ENCODE assay signal across 30 mouse cellular contexts in genomic region chr5:127256947-127257610, GRCm38 (mm10). TPM values are rescaled to one million over a fixed set of nuclear protein-coding genes. Genes with fewer than 3 reads are reported as not detected.
DNase-seq lines count a peak whose midpoint lies in the region; ATAC-seq and TF ChIP-seq lines count a peak whose summit lies in the region.
"Had no signal": no experiment of that assay in that cellular context is flagged by ENCODE, and none has a peak within 500 bp of the region (broad histone marks: within the 10 kb centered on the region; RNA-seq: fewer than 3 reads in every experiment).

No protein-coding gene starts in this region.

- no peak overlapping the region for H3K4me3 ChIP-seq in forebrain, postnatal 0 days (ENCODE audit: low read depth, low read length)
- H3K4me3 ChIP-seq in forebrain, embryonic 16.5 days (replicated peaks; ENCODE audit: low read length): no peak overlapping the region
- H3K4me3 ChIP-seq in midbrain, postnatal 0 days (ENCODE audit: low read depth, low read length): no peak overlapping the region
- no peak overlapping the region for H3K4me3 ChIP-seq in midbrain, embryonic 10.5 days
- no peak overlapping the region for H3K4me3 ChIP-seq in forebrain, embryonic 15.5 days
- H3K4me3 ChIP-seq: embryonic facial prominence, embryonic 13.5 days; erythroblast, embryonic 14.5 days; gastrocnemius, adult 2 months; heart, embryonic 10.5 days; limb, embryonic 13.5 days; liver, embryonic 12.5 days; midbrain, embryonic 12.5 days; neural tube, embryonic 13.5 days had no signal

- H3K27ac ChIP-seq in forebrain, postnatal 0 days (ENCODE audit: low read depth, low read length): no peak overlapping the region
- H3K27ac ChIP-seq in forebrain, embryonic 16.5 days (ENCODE audit: low read length): no peak overlapping the region
- H3K27ac ChIP-seq in midbrain, postnatal 0 days (ENCODE audit: low read depth, low read length): no peak overlapping the region
- H3K27ac ChIP-seq in midbrain, embryonic 10.5 days (replicated peaks): no peak overlapping the region
- H3K27ac ChIP-seq in forebrain, embryonic 15.5 days (replicated peaks): no peak overlapping the region
- H3K27ac ChIP-seq: embryonic facial prominence, embryonic 13.5 days; gastrocnemius, adult 2 months; heart, embryonic 10.5 days; limb, embryonic 13.5 days; liver, embryonic 12.5 days; midbrain, embryonic 12.5 days; neural tube, embryonic 13.5 days had no signal

- H3K4me2 ChIP-seq in forebrain, postnatal 0 days (ENCODE audit: low read depth): no peak overlapping the region
- no peak overlapping the region for H3K4me2 ChIP-seq in forebrain, embryonic 16.5 days (ENCODE audit: low read length)
- H3K4me2 ChIP-seq in midbrain, postnatal 0 days (ENCODE audit: low read depth, low read length, poor library complexity, severe bottlenecking): no peak overlapping the region
- no peak overlapping the region for H3K4me2 ChIP-seq in forebrain, embryonic 15.5 days (replicated peaks)
- H3K4me2 ChIP-seq: embryonic facial prominence, embryonic 13.5 days; limb, embryonic 13.5 days; liver, embryonic 12.5 days; midbrain, embryonic 12.5 days; neural tube, embryonic 13.5 days had no signal

- H3K36me3 ChIP-seq in forebrain, postnatal 0 days (ENCODE audit: insufficient read depth): no peaks in the 10 kb centered on the region
- no peaks in the 10 kb centered on the region for H3K36me3 ChIP-seq in forebrain, embryonic 16.5 days (ENCODE audit: control insufficient read depth, insufficient read depth)
- no peaks in the 10 kb centered on the region for H3K36me3 ChIP-seq in midbrain, postnatal 0 days (ENCODE audit: insufficient read depth, low read length)
- H3K36me3 ChIP-seq in midbrain, embryonic 10.5 days: peaks cover 71% of the 10 kb centered on the region
- H3K36me3 ChIP-seq in forebrain, embryonic 15.5 days: no peaks in the 10 kb centered on the region
- H3K36me3 ChIP-seq: G1E; heart, embryonic 10.5 days; limb, embryonic 13.5 days; liver, embryonic 12.5 days; neural tube, embryonic 13.5 days had no signal

- no peak for ATAC-seq in forebrain, postnatal 0 days
- ATAC-seq in forebrain, embryonic 16.5 days: no peak
- ATAC-seq in midbrain, postnatal 0 days (ENCODE audit: low FRiP score): no peak
- ATAC-seq in forebrain, embryonic 15.5 days (replicated peaks): no peak
- ATAC-seq: hindbrain, embryonic 16.5 days; intestine, embryonic 16.5 days; liver, embryonic 12.5 days had no signal

- H3K9ac ChIP-seq in forebrain, postnatal 0 days: no peak overlapping the region
- H3K9ac ChIP-seq in forebrain, embryonic 16.5 days (replicated peaks; ENCODE audit: low read depth, low read length): no peak overlapping the region
- H3K9ac ChIP-seq in midbrain, postnatal 0 days (replicated peaks; ENCODE audit: low read length, poor library complexity, severe bottlenecking): no peak overlapping the region
- no peak overlapping the region for H3K9ac ChIP-seq in forebrain, embryonic 15.5 days (replicated peaks)
- H3K9ac ChIP-seq: embryonic facial prominence, embryonic 13.5 days; limb, embryonic 13.5 days; liver, embryonic 12.5 days; midbrain, embryonic 12.5 days; neural tube, embryonic 13.5 days had no signal

- no peaks in the 10 kb centered on the region for H3K27me3 ChIP-seq in forebrain, postnatal 0 days (ENCODE audit: insufficient read depth, low read length)
- no peaks in the 10 kb centered on the region for H3K27me3 ChIP-seq in forebrain, embryonic 16.5 days (replicated peaks; ENCODE audit: control insufficient read depth, insufficient read depth, low read length)
- H3K27me3 ChIP-seq in midbrain, postnatal 0 days (ENCODE audit: insufficient read depth, low read length): no peaks in the 10 kb centered on the region
- no peaks in the 10 kb centered on the region for H3K27me3 ChIP-seq in midbrain, embryonic 10.5 days (ENCODE audit: low read depth, poor library complexity, severe bottlenecking)
- no peaks in the 10 kb centered on the region for H3K27me3 ChIP-seq in forebrain, embryonic 15.5 days
- H3K27me3 ChIP-seq: embryonic facial prominence, embryonic 13.5 days; limb, embryonic 13.5 days; liver, embryonic 12.5 days; midbrain, embryonic 12.5 days; neural tube, embryonic 13.5 days had no signal

- TF ChIP-seq CTCF in forebrain, postnatal 0 days (IDR thresholded peaks at IDR 0.05; ENCODE audit: low read depth): no peak
- peak; percentile 46 for TF ChIP-seq CTCF in midbrain, postnatal 0 days (IDR thresholded peaks at IDR 0.05)

- DNase-seq in forebrain, postnatal 0 days: peak; percentile 8
- peak; percentile 27 for DNase-seq in midbrain, postnatal 0 days (ENCODE audit: low spot score)
- DNase-seq in midbrain, embryonic 10.5 days (ENCODE audit: low spot score): no peak
- DNase-seq in cerebellum, adult 8-10 months: peak; percentile 59
- DNase-seq in cerebellum, postnatal 36 days: peak; percentile 42 to 64
- DNase-seq in right cerebral cortex, postnatal 14 days: no peak
- DNase-seq: adrenal gland, adult 2 months; gastrocnemius, adult 2 months; kidney, adult 9 months; kidney, postnatal 14 days; layer of hippocampus, postnatal 36 days; lung, adult 18-20 months; lung, postnatal 10 days; right cerebral cortex, postnatal 4 days; thymus, adult 2 months; thymus, postnatal 4 days had no signal

- no peaks in the 10 kb centered on the region for H3K9me3 ChIP-seq in forebrain, postnatal 0 days (ENCODE audit: low read length)
- no peaks in the 10 kb centered on the region for H3K9me3 ChIP-seq in forebrain, embryonic 16.5 days (ENCODE audit: control insufficient read depth, low read length)
- no peaks in the 10 kb centered on the region for H3K9me3 ChIP-seq in midbrain, postnatal 0 days (ENCODE audit: low read length)
- peaks cover 21% of the 10 kb centered on the region for H3K9me3 ChIP-seq in midbrain, embryonic 10.5 days (replicated peaks)
- no peaks in the 10 kb centered on the region for H3K9me3 ChIP-seq in forebrain, embryonic 15.5 days
- H3K9me3 ChIP-seq: embryonic facial prominence, embryonic 13.5 days; limb, embryonic 13.5 days; liver, embryonic 12.5 days; midbrain, embryonic 12.5 days; neural tube, embryonic 13.5 days had no signal

- no peaks in the 10 kb centered on the region for H3K4me1 ChIP-seq in forebrain, postnatal 0 days (ENCODE audit: insufficient read depth)
- H3K4me1 ChIP-seq in forebrain, embryonic 16.5 days (replicated peaks; ENCODE audit: control insufficient read depth, insufficient read depth, low read length): no peaks in the 10 kb centered on the region
- no peaks in the 10 kb centered on the region for H3K4me1 ChIP-seq in midbrain, postnatal 0 days (ENCODE audit: insufficient read depth, low read length)
- no peaks in the 10 kb centered on the region for H3K4me1 ChIP-seq in midbrain, embryonic 10.5 days
- no peaks in the 10 kb centered on the region for H3K4me1 ChIP-seq in forebrain, embryonic 15.5 days
- H3K4me1 ChIP-seq: heart, embryonic 10.5 days; liver, embryonic 12.5 days; midbrain, embryonic 12.5 days had no signal

- 59% methylated on average over 11 of the region's 11 CpGs for WGBS in forebrain, postnatal 0 days
- WGBS in forebrain, embryonic 16.5 days: 65% methylated on average over 11 of the region's 11 CpGs
- WGBS in midbrain, postnatal 0 days: 54% methylated on average over 11 of the region's 11 CpGs
- 81% methylated on average over 11 of the region's 11 CpGs for WGBS in midbrain, embryonic 10.5 days
- 62% methylated on average over 11 of the region's 11 CpGs for WGBS in forebrain, embryonic 15.5 days

RNA-seq across cellular contexts. Expression of gene Tmem132c, which starts 15.5 kb away (rescaled TPM):
- 18.9 and 25.6 TPM in 2 replicates for total RNA-seq in forebrain, postnatal 0 days (2014; rRNA removed)
- 5.2 and 7.5 TPM in 2 replicates for polyA plus RNA-seq in forebrain, postnatal 0 days (2015; fragmentation: Nextera tagmentation; extraction: Ambion mirVana)
- 4.8 and 5.9 TPM in 2 replicates for polyA plus RNA-seq in forebrain, embryonic 16.5 days (2015; fragmentation: Nextera tagmentation; extraction: Ambion mirVana)
- 37.9 and 40.0 TPM in 2 replicates for total RNA-seq in midbrain, postnatal 0 days (2014; rRNA removed)
- polyA plus RNA-seq in midbrain, postnatal 0 days (2015; fragmentation: Nextera tagmentation; extraction: Ambion mirVana): 8.7 and 10.2 TPM in 2 replicates
- 30.0 and 34.0 TPM in 2 replicates for polyA plus RNA-seq in midbrain, embryonic 10.5 days (2016; fragmentation: Nextera tagmentation; extraction: Ambion mirVana)
- polyA plus RNA-seq in forebrain, embryonic 15.5 days (2015; fragmentation: Nextera tagmentation; extraction: Ambion mirVana): 6.3 and 7.5 TPM in 2 replicates
- total RNA-seq: G1E; hematopoietic stem cell, adult 5-6 weeks; megakaryocyte progenitor cell, adult 5-6 weeks had no signal
- polyA plus RNA-seq: erythroblast, embryonic 14.5 days; G1E had no signal

Comparison
In these comparisons a context has a peak if more than half of its experiments do, and no peak if none do; other contexts are left out.
1. DNase-seq: peak in forebrain, postnatal 0 days (single experiment), midbrain, postnatal 0 days (single experiment), cerebellum, adult 8-10 months (single experiment) and cerebellum, postnatal 36 days (2 of 2); none in midbrain, embryonic 10.5 days (single experiment) and right cerebral cortex, postnatal 14 days (single experiment).